Mouse (Mus musculus): Measurements from ENCODE around the gene Mbnl2. TPM values are rescaled to one million over a fixed set of nuclear protein-coding genes. Genes with fewer than 3 reads are reported as not detected.

Gene Mbnl2
- total and polyA plus RNA-seq, 3 experiments = 23.8 to 28.9 (median 23.9) TPM

DNA sequence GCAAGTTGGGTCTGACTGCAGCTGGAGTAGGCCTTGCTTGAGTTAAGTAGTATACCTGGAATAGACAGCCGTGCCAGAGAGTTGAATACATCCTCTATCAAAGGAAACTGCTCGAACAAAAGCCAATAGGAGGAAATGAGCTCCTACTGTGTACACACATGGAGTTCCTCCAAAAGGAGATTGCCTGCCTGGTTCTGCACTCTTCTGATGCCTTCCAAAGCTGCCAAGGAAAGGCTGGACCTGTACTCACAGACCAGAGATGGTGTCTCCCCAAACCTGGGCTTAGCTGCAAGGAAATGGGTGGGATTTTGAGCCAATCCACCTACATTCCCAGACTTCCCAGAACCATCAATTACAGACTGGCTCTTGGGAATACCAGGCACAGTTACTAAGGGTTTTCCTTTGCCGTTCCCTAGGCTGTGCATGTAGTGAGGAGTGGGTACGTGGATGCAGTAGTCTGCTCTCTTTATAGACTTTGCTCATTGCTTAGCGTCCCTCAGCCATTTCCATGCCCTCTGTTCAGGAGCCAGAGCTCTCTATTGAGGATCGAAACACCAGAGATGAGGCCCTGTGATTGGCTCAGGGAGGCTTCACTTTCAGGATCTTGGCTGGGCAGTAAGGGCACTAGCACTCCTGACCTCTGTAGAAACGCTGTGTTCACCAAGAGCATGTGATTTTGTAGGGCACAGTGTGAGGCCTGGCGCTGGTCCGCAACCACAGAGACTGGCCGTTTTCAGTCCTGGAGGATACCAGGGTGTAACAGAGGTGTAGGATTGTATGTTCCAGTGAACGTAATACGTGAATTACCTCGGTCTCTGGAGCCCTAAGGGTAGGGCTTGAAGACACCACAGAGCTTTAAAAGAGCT is 20.1 kb downstream of the Mbnl2 start:
- Histone ChIP-seq H3K4me1 (ENCODE audit: control insufficient read depth in 1 of 2, insufficient read depth in 2 of 2) (peaks cover 15 to 52% of the 10 kb centered on the region in 2 experiments), H3K4me3 (replicated peaks in 1 of 3; ENCODE audit: low read depth in 2 of 3, low read length in 2 of 3, poor library complexity in 1 of 3) (no peak overlapping the region), H3K36me3 (replicated peaks in 1 of 2; ENCODE audit: control insufficient read depth in 1 of 2, insufficient read depth in 1 of 2, low read length in 1 of 2) (peaks cover 8 to 41% of the 10 kb centered on the region in 2 experiments), H3K27ac (ENCODE audit: insufficient read depth, low read depth) (peak overlapping the region; percentile 87), H3K79me2 (replicated peaks; ENCODE audit: control insufficient read depth, extremely low read depth, insufficient read depth, poor library complexity, severe bottlenecking) (peaks cover 48% of the 10 kb centered on the region), H3K4me2 (ENCODE audit: insufficient read depth, low read depth, poor library complexity, severe bottlenecking) (peak overlapping the region; percentile 80), H3K9ac (ENCODE audit: insufficient read depth, low read depth) (peak overlapping the region; percentile 49), H3K9me3 (replicated peaks; ENCODE audit: low read length) (no peaks in the 10 kb centered on the region), H3K27me3 (replicated peaks) (no peaks in the 10 kb centered on the region)
- dilution Hi-C loops (cut with MboI; ENCODE audit: extremely low pct_ligation_motif_present, extremely low pct_unique_long_range_greater_than_20kb, low sequenced_read_pairs) = no loop called here
- TF ChIP-seq HCFC1 (IDR thresholded peaks at IDR 0.05; ENCODE audit: low read depth, low read length) (no peak), E2F4 (IDR thresholded peaks at IDR 0.05; ENCODE audit: insufficient replicate concordance, low read depth, low read length) (no peak), UBTF (IDR thresholded peaks at IDR 0.05; ENCODE audit: low read depth, low read length) (no peak), ZMIZ1 (IDR thresholded peaks at IDR 0.05; ENCODE audit: low read depth, low read length) (no peak), MYC (IDR thresholded peaks at IDR 0.05; ENCODE audit: low read depth, low read length) (no peak), RCOR1 (conservative IDR thresholded peaks at IDR 0.05; ENCODE audit: low read depth, low read length) (no peak), NRF1 (IDR thresholded peaks at IDR 0.05; ENCODE audit: low read depth, low read length) (no peak), IRF4 (IDR thresholded peaks at IDR 0.05; ENCODE audit: low read depth, low read length) (no peak), CTCF (conservative IDR thresholded peaks at IDR 0.05 in 1 of 2, IDR thresholded peaks at IDR 0.05 in 1 of 2; ENCODE audit: low read depth in 2 of 2, low read length in 2 of 2) (no peak), CHD2 (IDR thresholded peaks at IDR 0.05; ENCODE audit: low read length) (no peak), USF2 (conservative IDR thresholded peaks at IDR 0.05; ENCODE audit: low read depth, low read length) (no peak), POLR2A (IDR thresholded peaks at IDR 0.05; ENCODE audit: low read depth, low read length) (no peak), MXI1 (IDR thresholded peaks at IDR 0.05; ENCODE audit: low read depth, low read length) (no peak; the same call in 1 of the 2 replicates), JUND (conservative IDR thresholded peaks at IDR 0.05; ENCODE audit: low read depth, low read length) (no peak), RAD21 (IDR thresholded peaks at IDR 0.05; ENCODE audit: low read depth, low read length) (no peak), ZNF384 (IDR thresholded peaks at IDR 0.05; ENCODE audit: low read depth, low read length) (no peak)
- in situ Hi-C loops (cut with MboI; ENCODE audit: low pct_ligation_motif_present, low pct_unique_long_range_greater_than_20kb, low sequenced_read_pairs) = loop anchor here (25.0 kb wide), 1 partner anchor 1608 kb away; no protein-coding TSS in a partner anchor
- DNase-seq (ENCODE audit: extremely low read depth) = no peak

DNA sequence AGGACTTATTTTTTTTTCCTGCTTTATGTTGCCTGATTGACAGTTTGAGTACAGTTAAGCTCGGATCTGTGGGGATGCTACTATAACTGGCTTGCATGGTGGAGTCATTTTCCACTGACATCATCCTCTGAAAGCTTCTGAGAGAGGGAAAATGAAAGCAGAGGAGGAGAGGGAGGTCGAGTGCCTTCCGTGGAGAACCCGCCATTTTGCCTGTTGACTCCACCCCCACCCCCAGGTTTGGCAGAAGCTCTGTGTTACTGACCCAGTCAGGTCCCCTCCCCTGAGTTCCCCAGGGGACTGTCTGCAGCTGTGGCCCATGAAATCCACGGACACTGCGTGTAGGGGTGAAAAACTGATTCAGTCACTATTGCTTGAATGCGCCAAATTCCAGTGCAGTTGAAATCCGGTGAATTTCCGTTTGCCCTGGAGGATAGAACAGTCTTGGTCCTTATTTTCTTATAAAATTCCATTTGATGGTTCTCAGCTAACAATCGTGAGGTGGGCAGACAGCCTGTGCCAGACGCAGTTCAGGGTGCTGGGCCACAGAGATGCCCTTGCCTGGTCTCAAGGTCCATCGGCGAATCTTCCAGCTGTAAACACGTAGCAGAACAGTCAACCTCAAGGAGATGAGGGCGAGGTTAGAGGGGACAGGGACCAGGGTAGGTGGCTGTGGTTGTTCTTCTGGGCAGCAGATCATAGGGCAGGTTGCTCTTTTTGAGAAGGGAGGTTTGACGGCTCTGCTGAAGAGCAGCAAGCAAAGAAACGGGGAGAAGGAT is 20.9 kb downstream of the Mbnl2 start:
- in situ Hi-C loops (cut with MboI; ENCODE audit: low pct_ligation_motif_present, low pct_unique_long_range_greater_than_20kb, low sequenced_read_pairs) = loop anchor here (25.0 kb wide), 1 partner anchor 1609 kb away; no protein-coding TSS in a partner anchor
- no peaks in the 10 kb centered on the region for H3K9me3 ChIP-seq (replicated peaks; ENCODE audit: low read length)
- H3K4me2 ChIP-seq (ENCODE audit: insufficient read depth, low read depth, poor library complexity, severe bottlenecking) = peak overlapping the region; percentile 80
- no peak for TF ChIP-seq NELFE (IDR thresholded peaks at IDR 0.05; ENCODE audit: low read depth, low read length)
- peak; percentile 68; the same call in 1 of the 2 replicates for TF ChIP-seq MAX (IDR thresholded peaks at IDR 0.05; ENCODE audit: low read length)
- TF ChIP-seq CHD1 (IDR thresholded peaks at IDR 0.05; ENCODE audit: low read depth, low read length) = no peak; the same call in 1 of the 2 replicates
- TF ChIP-seq E2F4 (IDR thresholded peaks at IDR 0.05; ENCODE audit: insufficient replicate concordance, low read depth, low read length) = 0 out of 2 replicates have a peak, but pooled peaks have one; percentile 63
- TF ChIP-seq USF1 (IDR thresholded peaks at IDR 0.05; ENCODE audit: low read depth, low read length) = no peak
- TF ChIP-seq GABPA (IDR thresholded peaks at IDR 0.05; ENCODE audit: insufficient replicate concordance, low read depth, low read length) = no peak
- peak; percentile 85 for TF ChIP-seq MEF2A (IDR thresholded peaks at IDR 0.05; ENCODE audit: borderline replicate concordance, low read depth, low read length)
- TF ChIP-seq JUND (conservative IDR thresholded peaks at IDR 0.05; ENCODE audit: low read depth, low read length) = peak; percentile 71
- TF ChIP-seq ELF1 (IDR thresholded peaks at IDR 0.05; ENCODE audit: low read depth, low read length) = no peak; the same call in 1 of the 2 replicates
- TF ChIP-seq ZC3H11A (IDR thresholded peaks at IDR 0.05; ENCODE audit: low read depth, low read length) = no peak
- no peak for TF ChIP-seq ZNF384 (IDR thresholded peaks at IDR 0.05; ENCODE audit: low read depth, low read length)
- TF ChIP-seq TBP (conservative IDR thresholded peaks at IDR 0.05; ENCODE audit: low read depth, low read length) = no peak
- TF ChIP-seq MAZ (IDR thresholded peaks at IDR 0.05; ENCODE audit: low read depth, low read length) = peak; percentile 71; the same call in 1 of the 2 replicates
- no peak for TF ChIP-seq USF2 (conservative IDR thresholded peaks at IDR 0.05; ENCODE audit: low read depth, low read length)
- peak; percentile 90 for TF ChIP-seq ETS1 (conservative IDR thresholded peaks at IDR 0.05; ENCODE audit: low read depth, low read length)
- peak; percentile 45; the same call in 1 of the 2 replicates for TF ChIP-seq MYC (IDR thresholded peaks at IDR 0.05; ENCODE audit: low read depth, low read length)
- TF ChIP-seq MXI1 (IDR thresholded peaks at IDR 0.05; ENCODE audit: low read depth, low read length) = peak; percentile 71

More for the DNA sequence above, 20.9 kb downstream of the Mbnl2 start:
- Histone ChIP-seq H3K27ac (ENCODE audit: insufficient read depth, low read depth) (peak overlapping the region; percentile 87), H3K36me3 (replicated peaks in 1 of 2; ENCODE audit: control insufficient read depth in 1 of 2, insufficient read depth in 1 of 2, low read length in 1 of 2) (peaks cover 0 to 33% of the 10 kb centered on the region in 2 experiments), H3K9ac (ENCODE audit: insufficient read depth, low read depth) (peak overlapping the region; percentile 61), H3K4me3 (replicated peaks in 1 of 3; ENCODE audit: low read depth in 2 of 3, low read length in 2 of 3, poor library complexity in 1 of 3) (peak overlapping the region; percentile 9 to 51 (median 30)), H3K27me3 (replicated peaks) (no peaks in the 10 kb centered on the region), H3K4me1 (ENCODE audit: control insufficient read depth in 1 of 2, insufficient read depth in 2 of 2) (peaks cover 15 to 49% of the 10 kb centered on the region in 2 experiments), H3K79me2 (replicated peaks; ENCODE audit: control insufficient read depth, extremely low read depth, insufficient read depth, poor library complexity, severe bottlenecking) (peaks cover 48% of the 10 kb centered on the region)
- peak; percentile 79 for DNase-seq (ENCODE audit: extremely low read depth)
- dilution Hi-C loops (cut with MboI; ENCODE audit: extremely low pct_ligation_motif_present, extremely low pct_unique_long_range_greater_than_20kb, low sequenced_read_pairs) = no loop called here

All from CH12.LX (cell line).